Mouse (Mus musculus): ENCODE data around the gene Smtn.

GRCm38 (mm10) chr11:3539826-3540196 lies 601 bp downstream of the Smtn start:
- TF ChIP-seq CTCF (IDR thresholded peaks at IDR 0.05; ENCODE audit: low read depth, low read length) (no peak), POLR2A (IDR thresholded peaks at IDR 0.05; ENCODE audit: insufficient read depth, low read length) (no peak)

Data from ES-Bruce4 (cell line).